Mouse (Mus musculus) lung, embryonic 14.5 days (tissue): Measurements from ENCODE around the gene 5730596B20Rik. TPM values are rescaled to one million over a fixed set of nuclear protein-coding genes. Genes with fewer than 3 reads are reported as not detected.

ENCODE experiments used
- ATAC-seq: fragments of 200-750 bp; cut with Nextera tagmentation; 2 replicates; pipeline ENCODE4 v1.8.0; 2017; ENCODE audit warnings: mild to moderate bottlenecking, moderate TSS enrichment, moderate library complexity; ENCODE audit not compliant: insufficient read depth
- DNase-seq: peaks from one replicate; pipeline ENCODE4 v3.0.0-alpha.2; 2015
- H3K27ac ChIP-seq: fragments of 300-500 bp; sonication (generic); 2 replicates; pipeline ENCODE4 v1.5.1; 2014; ENCODE audit warnings: low read depth, mild to moderate bottlenecking, moderate library complexity
- H3K27me3 ChIP-seq: fragments of 300-500 bp; sonication (generic); 2 replicates; pipeline ENCODE4 v1.6.1; 2014; ENCODE audit warnings: low read length, control low read depth; ENCODE audit not compliant: insufficient read depth
- H3K36me3 ChIP-seq: fragments of 300-500 bp; sonication (generic); 2 replicates; pipeline ENCODE4 v1.6.1; 2014; ENCODE audit warnings: control low read depth; ENCODE audit not compliant: insufficient read depth
- H3K4me1 ChIP-seq: fragments of 300-500 bp; sonication (generic); 2 replicates; pipeline ENCODE4 v1.6.1; 2014; ENCODE audit warnings: antibody characterized with exemption, control low read depth; ENCODE audit not compliant: insufficient read depth
- H3K4me2 ChIP-seq: fragments of 300-500 bp; sonication (generic); 2 replicates; pipeline ENCODE4 v1.6.1; 2014; ENCODE audit warnings: mild to moderate bottlenecking
- H3K4me3 ChIP-seq: fragments of 300-500 bp; sonication (generic); 2 replicates; pipeline ENCODE4 v1.5.1; 2014; ENCODE audit warnings: low read depth, low read length
- H3K9ac ChIP-seq: fragments of 300-500 bp; sonication (generic); 2 replicates; pipeline ENCODE4 v1.6.1; 2014
- H3K9me3 ChIP-seq: fragments of 300-500 bp; sonication (generic); 2 replicates; pipeline ENCODE4 v1.6.1; 2016; ENCODE audit warnings: low read depth, low read length, control low read depth
- CTCF ChIP-seq: IDR thresholded peaks from 2 replicates; pipeline ENCODE4 v1.5.1; 2016; ENCODE audit warnings: antibody characterized with exemption, low read depth
- WGBS: fragments of 180-500 bp; shearing (Covaris S2); extraction: QIAGEN DNeasy Blood & Tissue Kit; methylation state at CpG from one replicate; pipeline ENCODE4 v1.1.7; 2014; 5-methylcytosine and 5-hydroxymethylcytosine counted together
- polyA plus RNA-seq: library from polyadenylated mRNA; unstranded; fragments of >200 nt; fragmentation: Nextera tagmentation; extraction: Ambion mirVana; gene quantifications from 2 replicates; pipeline ENCODE4 v1.2.1, GENCODE M21; 2014

Gene 5730596B20Rik
- polyA plus RNA-seq, 1 experiment from 2014 or later, result 2.6 TPM

DNA sequence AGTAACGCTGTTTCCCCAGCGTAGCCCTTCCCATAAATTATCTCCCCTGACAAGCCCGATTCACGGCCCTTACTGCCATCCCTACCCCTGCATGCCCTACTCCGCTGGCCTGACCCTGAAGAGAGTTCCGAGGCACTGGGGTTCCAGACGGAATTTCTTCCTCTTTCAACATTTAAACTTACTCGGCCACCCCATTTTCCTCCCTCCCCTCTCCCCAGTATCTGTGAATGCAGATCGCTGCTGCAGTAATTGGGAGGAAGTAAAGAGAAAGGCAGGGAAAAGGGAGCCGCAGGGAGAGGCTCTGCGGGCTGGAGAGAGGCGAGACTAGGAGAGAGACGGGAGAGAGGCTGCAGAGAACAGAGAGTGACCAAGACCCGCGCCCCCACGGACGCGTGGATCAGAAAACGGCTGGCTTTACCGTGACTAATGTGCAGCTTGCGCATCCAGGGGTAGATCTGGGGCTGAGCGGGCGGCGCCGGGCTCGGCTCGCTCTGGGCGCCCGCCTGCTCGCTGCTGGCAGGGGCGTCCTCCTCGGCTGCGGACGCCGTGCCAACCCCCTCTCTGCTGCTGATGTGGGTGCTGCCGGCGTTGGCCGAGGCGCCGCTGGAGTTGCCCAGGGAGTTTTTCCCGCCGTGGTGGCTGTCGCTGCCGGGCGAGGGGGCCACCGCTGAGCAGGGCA, 26.2 kb downstream of the 5730596B20Rik start:
- peak; percentile 40 for DNase-seq
- Histone ChIP-seq H3K9me3 (no peaks in the 10 kb centered on the region), H3K4me2 (peak overlapping the region; percentile 87), H3K4me3 (peak overlapping the region; percentile 90), H3K36me3 (peaks cover 24% of the 10 kb centered on the region), H3K27me3 (peaks cover 77% of the 10 kb centered on the region), H3K27ac (peak overlapping the region; percentile 97), H3K4me1 (no peaks in the 10 kb centered on the region; the same call in 1 of the 2 replicates), H3K9ac (peak overlapping the region; percentile 100)
- ATAC-seq, result no peak
- no peak for TF ChIP-seq CTCF
- WGBS, result under 1% methylated on average over 45 of the region's 46 CpGs

DNA sequence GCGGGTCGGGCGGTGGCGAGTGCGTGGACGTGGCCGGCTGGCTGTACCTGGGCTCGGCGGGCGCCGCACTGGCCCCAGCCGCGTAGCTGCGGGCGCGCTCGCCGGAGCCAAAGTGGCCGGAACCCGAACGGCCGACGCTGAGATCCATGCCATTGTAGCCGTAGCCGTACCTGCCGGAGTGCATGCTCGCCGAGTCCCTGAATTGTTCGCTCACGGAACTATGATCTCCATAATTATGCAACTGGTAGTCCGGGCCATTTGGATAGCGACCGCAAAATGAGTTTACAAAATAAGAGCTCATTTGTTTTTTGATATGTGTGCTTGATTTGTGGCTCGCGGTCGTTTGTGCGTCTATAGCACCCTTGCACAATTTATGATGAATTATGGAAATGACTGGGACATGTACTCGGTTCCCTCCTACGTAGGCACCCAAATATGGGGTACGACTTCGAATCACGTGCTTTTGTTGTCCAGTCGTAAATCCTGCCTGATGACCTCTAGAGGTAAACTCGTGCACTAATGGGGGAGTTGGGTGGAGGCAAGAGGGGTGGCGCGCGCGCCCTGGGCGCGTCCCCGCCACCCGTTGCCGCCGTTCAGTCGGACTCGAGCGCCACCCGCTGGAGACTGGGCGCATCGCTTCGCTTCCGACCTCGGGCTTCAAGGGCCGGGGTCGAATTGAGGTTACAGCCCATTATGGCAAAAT, 26.9 kb downstream of the 5730596B20Rik start, which contains the start of gene Hoxa5:
Hoxa5 (minus strand) TSS at position 538 of the 703 bp plus-strand sequence.
- Histone ChIP-seq H3K4me1 (peaks cover 3% of the 10 kb centered on the region; the same call in 1 of the 2 replicates), H3K4me3 (peak within 1 kb of the TSS; percentile 90), H3K9me3 (no peaks in the 10 kb centered on the region), H3K27me3 (peaks cover 79% of the 10 kb centered on the region), H3K27ac (peak within 1 kb of the TSS; percentile 97), H3K36me3 (peaks cover 24% of the 10 kb centered on the region), H3K9ac (peak within 1 kb of the TSS; percentile 100), H3K4me2 (peak within 1 kb of the TSS; percentile 87)
- TF ChIP-seq CTCF, result peak; percentile 78
- WGBS, result under 1% methylated on average over 65 of the region's 65 CpGs
- DNase-seq (peak; percentile 98), ATAC-seq (peak; percentile 88)

DNA sequence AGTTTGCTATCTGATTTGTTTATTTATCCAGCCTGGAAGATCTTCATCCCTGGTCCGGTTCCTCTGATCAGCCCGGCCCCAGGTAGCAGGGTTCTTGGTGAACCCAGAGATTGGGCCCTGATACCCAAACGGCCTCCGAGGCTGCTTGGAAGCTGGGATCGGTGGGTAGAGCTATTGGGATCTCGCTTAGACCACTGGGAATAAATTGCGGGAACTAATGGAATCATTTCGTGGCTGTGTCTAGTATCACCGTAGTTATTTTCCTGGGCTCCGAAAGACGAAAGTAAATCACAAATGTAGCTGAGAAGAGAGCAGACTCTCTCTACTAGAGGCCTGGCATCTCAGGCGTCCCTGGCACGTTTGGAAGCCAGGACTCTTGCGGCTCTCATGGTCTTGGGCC, 27.9 kb downstream of the 5730596B20Rik start:
- peaks cover 83% of the 10 kb centered on the region for H3K27me3 ChIP-seq
- H3K9me3 ChIP-seq, result no peaks in the 10 kb centered on the region
- ATAC-seq (no peak), DNase-seq (no peak)
- H3K27ac ChIP-seq, result peak overlapping the region; percentile 83
- no peak for TF ChIP-seq CTCF
- 16% methylated on average over 14 of the region's 14 CpGs for WGBS
- H3K4me1 ChIP-seq, result peaks cover 3% of the 10 kb centered on the region; the same call in 1 of the 2 replicates
- H3K36me3 ChIP-seq, result peaks cover 24% of the 10 kb centered on the region
- peak overlapping the region; percentile 100 for H3K9ac ChIP-seq
- H3K4me3 ChIP-seq, result peak overlapping the region; percentile 90
- H3K4me2 ChIP-seq, result peak overlapping the region; percentile 87

DNA sequence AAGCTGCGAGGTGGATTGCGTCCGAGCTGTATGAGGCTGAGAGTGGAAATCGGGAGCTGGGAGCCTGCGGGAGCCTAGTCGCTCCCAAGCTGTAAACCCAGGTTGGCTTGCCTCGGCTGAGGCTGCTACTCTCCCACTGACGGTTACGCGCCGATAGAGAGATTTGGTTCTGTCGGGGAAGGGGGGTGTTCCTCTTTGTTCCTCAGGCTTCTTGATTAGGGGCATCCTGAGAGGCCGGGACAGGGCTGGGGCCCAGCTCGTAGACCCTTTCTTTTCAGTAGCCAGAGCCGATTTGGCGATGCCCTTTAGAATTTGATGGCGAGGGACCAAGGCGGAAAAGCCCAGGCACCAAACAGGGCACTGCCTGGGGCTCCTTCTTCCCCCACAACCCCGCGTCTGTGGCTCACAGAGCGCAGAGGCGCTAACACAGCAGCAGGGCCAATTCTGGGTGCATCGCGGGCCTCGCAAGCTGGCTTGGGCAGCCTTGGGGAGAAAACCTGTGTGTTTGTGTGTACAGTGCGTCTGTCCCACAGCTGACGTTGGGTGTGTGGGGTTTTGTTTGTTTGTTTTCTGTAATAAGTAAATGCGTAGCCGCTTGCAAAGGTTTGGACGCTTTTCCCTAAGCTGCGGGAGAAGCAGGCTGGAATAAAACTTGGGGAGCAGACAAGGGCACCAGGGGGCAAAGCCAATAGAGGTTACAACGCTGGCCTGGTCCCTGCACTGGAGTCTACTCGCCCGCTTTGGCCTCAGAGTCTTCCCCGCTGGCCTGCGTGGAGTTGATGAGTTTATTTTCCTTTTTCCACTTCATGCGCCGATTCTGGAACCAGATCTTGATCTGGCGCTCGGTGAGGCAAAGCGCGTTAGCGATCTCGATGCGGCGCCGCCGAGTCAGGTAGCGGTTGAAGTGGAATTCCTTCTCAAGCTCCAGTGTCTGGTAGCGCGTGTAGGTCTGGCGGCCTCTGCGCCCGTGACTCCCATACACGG, 28.6 kb downstream of the 5730596B20Rik start:
- Histone ChIP-seq H3K9me3 (no peaks in the 10 kb centered on the region), H3K4me2 (peak overlapping the region; percentile 87), H3K4me3 (peak overlapping the region; percentile 90), H3K9ac (peak overlapping the region; percentile 100), H3K27ac (peak overlapping the region; percentile 83), H3K27me3 (peaks cover 83% of the 10 kb centered on the region), H3K36me3 (peaks cover 24% of the 10 kb centered on the region), H3K4me1 (peaks cover 3% of the 10 kb centered on the region; the same call in 1 of the 2 replicates)
- DNase-seq (peak; percentile 61), ATAC-seq (no peak)
- WGBS, result 14% methylated on average over 55 of the region's 55 CpGs
- no peak for TF ChIP-seq CTCF

DNA sequence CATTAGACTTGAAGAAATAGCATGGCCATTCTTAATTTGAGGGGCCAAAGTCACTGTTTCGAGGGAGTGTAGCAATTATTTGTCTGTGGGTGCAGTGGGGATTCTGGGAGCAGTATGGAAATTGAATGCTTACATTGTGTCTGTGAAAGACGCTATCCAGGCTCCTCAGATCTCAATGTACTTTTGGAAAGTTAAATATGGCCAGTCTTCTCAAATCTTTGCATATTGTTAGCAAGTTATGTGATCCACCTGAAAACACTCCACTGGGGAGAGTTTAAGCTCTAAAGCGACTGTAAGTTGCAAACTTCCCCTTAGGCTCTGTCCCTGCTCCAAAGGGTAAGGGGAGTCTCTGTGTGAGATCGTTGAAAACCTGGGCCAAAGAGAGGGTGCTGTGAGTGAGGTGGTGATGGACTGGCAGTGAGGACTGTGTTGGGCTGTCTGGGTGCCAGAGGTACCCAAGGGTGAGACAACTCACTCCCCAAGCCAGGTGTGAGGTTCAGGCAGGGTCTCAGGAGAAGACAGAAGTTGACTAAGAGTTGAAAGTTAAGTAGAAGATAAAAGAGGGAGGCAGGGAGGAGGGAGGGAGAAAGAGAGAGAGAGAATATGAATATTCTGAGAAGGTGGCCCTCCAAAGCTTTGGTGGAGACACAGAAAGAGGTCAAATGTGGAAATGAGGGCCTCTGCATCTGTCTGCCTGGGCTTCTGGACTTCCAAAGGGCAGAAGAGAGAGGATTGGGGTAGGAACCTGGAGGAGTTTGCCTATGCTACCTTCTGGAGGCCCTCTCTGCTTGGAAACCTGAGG, 29.8 kb downstream of the 5730596B20Rik start:
- peaks cover 87% of the 10 kb centered on the region for H3K27me3 ChIP-seq
- H3K4me1 ChIP-seq, result 0 out of 2 replicates have a peak, but pooled peaks cover 3% of the 10 kb centered on the region
- WGBS, result 25% methylated on average over 4 of the region's 4 CpGs
- peak overlapping the region; percentile 87 for H3K4me2 ChIP-seq
- peak overlapping the region; percentile 90 for H3K4me3 ChIP-seq
- ATAC-seq, result no peak
- peaks cover 13% of the 10 kb centered on the region; the same call in 1 of the 2 replicates for H3K36me3 ChIP-seq
- H3K9me3 ChIP-seq, result no peaks in the 10 kb centered on the region
- no peak for TF ChIP-seq CTCF
- peak overlapping the region; percentile 100 for H3K9ac ChIP-seq
- peak; percentile 39 for DNase-seq
- H3K27ac ChIP-seq, result peak overlapping the region; percentile 83

DNA sequence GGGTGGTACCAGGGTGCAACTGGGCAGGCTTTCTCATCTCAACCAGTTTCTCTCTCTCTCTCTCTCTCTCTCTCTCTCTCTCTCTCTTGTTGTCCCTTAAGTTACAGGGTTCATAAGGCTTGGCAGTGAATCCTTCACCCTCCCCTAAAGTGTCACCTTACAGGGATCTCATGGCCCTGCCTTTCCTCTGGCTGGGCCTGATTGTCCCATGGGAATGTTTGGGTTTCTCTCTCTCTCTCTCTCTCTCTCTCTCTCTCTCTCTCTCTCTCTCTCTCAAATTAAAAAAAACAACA, 30.3 kb downstream of the 5730596B20Rik start:
- Histone ChIP-seq H3K36me3 (peaks cover 8% of the 10 kb centered on the region; the same call in 1 of the 2 replicates), H3K4me2 (peak overlapping the region; percentile 87), H3K27ac (peak overlapping the region; percentile 83), H3K27me3 (peaks cover 89% of the 10 kb centered on the region), H3K4me3 (peak overlapping the region; percentile 90), H3K4me1 (0 out of 2 replicates have a peak, but pooled peaks cover 3% of the 10 kb centered on the region), H3K9me3 (no peaks in the 10 kb centered on the region), H3K9ac (peak overlapping the region; percentile 100)
- peak; percentile 50 for DNase-seq
- ATAC-seq, result no peak
- TF ChIP-seq CTCF, result no peak
